Mouse (Mus musculus) ES-E14 (cell line): ENCODE data around the gene Abhd14a.

Experiments
- CHD2 ChIP-seq: IDR thresholded peaks from 2 replicates; pipeline ENCODE4 v1.6.1; 2014; ENCODE audit warnings: mild to moderate bottlenecking, low read depth, low read length, inconsistent platforms
- HCFC1 ChIP-seq: IDR thresholded peaks from 2 replicates; pipeline ENCODE4 v1.6.1; 2012; ENCODE audit warnings: low read length, inconsistent platforms, borderline replicate concordance; ENCODE audit not compliant: insufficient read depth
- MAFK ChIP-seq: IDR thresholded peaks from 2 replicates; pipeline ENCODE4 v1.6.1; 2014; ENCODE audit warnings: mild to moderate bottlenecking, low read depth, low read length, inconsistent platforms; ENCODE audit not compliant: insufficient read depth
- ZC3H11A ChIP-seq: IDR thresholded peaks from 2 replicates; pipeline ENCODE4 v1.6.1; 2012; ENCODE audit warnings: low read depth, mild to moderate bottlenecking, inconsistent platforms, low read length, borderline replicate concordance
- ZNF384 ChIP-seq: IDR thresholded peaks from 2 replicates; pipeline ENCODE4 v1.6.1; 2012; ENCODE audit warnings: low read depth, low read length, inconsistent platforms

- TF ChIP-seq CHD2 = no peak
- no peak for TF ChIP-seq ZC3H11A
- TF ChIP-seq MAFK = no peak
- TF ChIP-seq ZNF384 = no peak
- no peak for TF ChIP-seq HCFC1
These were observed 33.6 kb upstream of the Abhd14a start for GRCm38 (mm10) chr9:106481075-106481474.
